Mouse (Mus musculus) hindbrain, embryonic 13.5 days (tissue): ENCODE measurements at regions not wholly inside any gene's neighbourhood (a gene's known extent, or its start where the extent isn't known, plus 50 kb on each side); places are given as distances from the start of the nearest gene placed in this dataset.

Experiments used
- ATAC-seq: fragments of 200-750 bp; cut with Nextera tagmentation; 2 replicates; pipeline ENCODE4 v1.8.0; 2017; ENCODE audit warnings: moderate TSS enrichment; ENCODE audit not compliant: low FRiP score
- H3K27ac ChIP-seq: fragments of 300-500 bp; sonication (generic); 2 replicates; pipeline ENCODE4 v1.5.1; 2015; ENCODE audit warnings: inconsistent platforms, mild to moderate bottlenecking, moderate library complexity
- H3K27me3 ChIP-seq: fragments of 300-500 bp; sonication (generic); 2 replicates; pipeline ENCODE4 v1.6.1; 2015; ENCODE audit warnings: mild to moderate bottlenecking, inconsistent platforms
- H3K36me3 ChIP-seq: fragments of 300-500 bp; sonication (generic); 2 replicates; pipeline ENCODE4 v1.6.1; 2015; ENCODE audit warnings: mild to moderate bottlenecking, inconsistent platforms
- H3K4me1 ChIP-seq: fragments of 300-500 bp; sonication (generic); replicated peaks from 2 replicates; pipeline ENCODE4 v1.6.1; 2015; ENCODE audit warnings: inconsistent platforms
- H3K4me2 ChIP-seq: fragments of 300-500 bp; sonication (generic); 2 replicates; pipeline ENCODE4 v1.6.1; 2015; ENCODE audit warnings: inconsistent platforms, mild to moderate bottlenecking, moderate library complexity
- H3K4me3 ChIP-seq: fragments of 300-500 bp; sonication (generic); 2 replicates; pipeline ENCODE4 v1.5.1; 2015; ENCODE audit warnings: mild to moderate bottlenecking, inconsistent platforms
- H3K9ac ChIP-seq: fragments of 300-500 bp; sonication (generic); 2 replicates; pipeline ENCODE4 v1.6.1; 2015; ENCODE audit warnings: mild to moderate bottlenecking, inconsistent platforms
- H3K9me3 ChIP-seq: fragments of 300-500 bp; sonication (generic); 2 replicates; pipeline ENCODE4 v1.6.1; 2016; ENCODE audit warnings: inconsistent platforms
- WGBS: fragments of 180-500 bp; shearing (Covaris S2); methylation state at CpG from one replicate; pipeline ENCODE4 v1.1.7; 2015; 5-methylcytosine and 5-hydroxymethylcytosine counted together

GRCm38 (mm10) chr10:37079535-37079934 is 59.2 kb downstream of the Marcks start:
- no peak for ATAC-seq
- WGBS = 83% methylated on average over 6 of the region's 6 CpGs
- no peak overlapping the region for H3K4me3 ChIP-seq

GRCm38 (mm10) chr10:37078439-37078838 is 60.3 kb downstream of the Marcks start:
- Histone ChIP-seq H3K27ac (peak overlapping the region; percentile 50), H3K9ac (no peak overlapping the region), H3K4me2 (no peak overlapping the region), H3K4me1 (peaks cover 18% of the 10 kb centered on the region; the same call in 1 of the 2 replicates), H3K36me3 (no peaks in the 10 kb centered on the region), H3K9me3 (no peaks in the 10 kb centered on the region), H3K27me3 (no peaks in the 10 kb centered on the region), H3K4me3 (no peak overlapping the region)
- WGBS = 12% methylated on average over 5 of the region's 5 CpGs
- ATAC-seq = peak; percentile 83

More at GRCm38 (mm10) chr10:37079535-37079934, 59.2 kb downstream of the Marcks start:
- H3K9ac ChIP-seq = no peak overlapping the region
- H3K27ac ChIP-seq = no peak overlapping the region
- no peaks in the 10 kb centered on the region for H3K27me3 ChIP-seq
- peaks cover 18% of the 10 kb centered on the region; the same call in 1 of the 2 replicates for H3K4me1 ChIP-seq
- H3K36me3 ChIP-seq = no peaks in the 10 kb centered on the region
- no peak overlapping the region for H3K4me2 ChIP-seq
- no peaks in the 10 kb centered on the region for H3K9me3 ChIP-seq

GRCm38 (mm10) chr10:37077741-37078140 is 61.0 kb downstream of the Marcks start:
- 86% methylated on average over 2 of the region's 2 CpGs for WGBS

GRCm38 (mm10) chr10:37072834-37073233 is 65.9 kb downstream of the Marcks start:
- ATAC-seq = no peak
- no peak overlapping the region for H3K4me3 ChIP-seq
- H3K4me2 ChIP-seq = no peak overlapping the region
- H3K9ac ChIP-seq = no peak overlapping the region
- H3K9me3 ChIP-seq = no peaks in the 10 kb centered on the region
- no peak overlapping the region for H3K27ac ChIP-seq
- H3K4me1 ChIP-seq = 0 out of 2 replicates have a peak, but pooled peaks cover 8% of the 10 kb centered on the region
- WGBS = 12% methylated on average over 5 of the region's 5 CpGs
- H3K27me3 ChIP-seq = no peaks in the 10 kb centered on the region
- no peaks in the 10 kb centered on the region for H3K36me3 ChIP-seq

More at GRCm38 (mm10) chr10:37077741-37078140, 61.0 kb downstream of the Marcks start:
- Histone ChIP-seq H3K4me2 (no peak overlapping the region), H3K4me1 (peaks cover 18% of the 10 kb centered on the region; the same call in 1 of the 2 replicates), H3K36me3 (no peaks in the 10 kb centered on the region), H3K27ac (peak overlapping the region; percentile 41), H3K9ac (no peak overlapping the region), H3K9me3 (no peaks in the 10 kb centered on the region), H3K27me3 (no peaks in the 10 kb centered on the region), H3K4me3 (no peak overlapping the region)
- peak; percentile 50; the same call in 1 of the 2 replicates for ATAC-seq

- no peak overlapping the region for H3K4me3 ChIP-seq
- H3K36me3 ChIP-seq = no peaks in the 10 kb centered on the region
- no peak overlapping the region for H3K4me2 ChIP-seq
- H3K9me3 ChIP-seq = no peaks in the 10 kb centered on the region
- ATAC-seq = no peak
- no peak overlapping the region for H3K9ac ChIP-seq
- H3K27ac ChIP-seq = no peak overlapping the region
- 96% methylated on average over 5 of the region's 5 CpGs for WGBS
- 0 out of 2 replicates have a peak, but pooled peaks cover 5% of the 10 kb centered on the region for H3K4me1 ChIP-seq
- no peaks in the 10 kb centered on the region for H3K27me3 ChIP-seq
These were observed 66.7 kb downstream of the Marcks start for GRCm38 (mm10) chr10:37072061-37072460.

- H3K9me3 ChIP-seq = no peaks in the 10 kb centered on the region
- H3K9ac ChIP-seq = no peak overlapping the region
- 80% methylated on average over 2 of the region's 2 CpGs for WGBS
- H3K27me3 ChIP-seq = no peaks in the 10 kb centered on the region
- no peaks in the 10 kb centered on the region for H3K36me3 ChIP-seq
- no peak for ATAC-seq
- no peak overlapping the region for H3K27ac ChIP-seq
- no peak overlapping the region for H3K4me2 ChIP-seq
- H3K4me1 ChIP-seq = no peaks in the 10 kb centered on the region
- H3K4me3 ChIP-seq = no peak overlapping the region
These were observed 67.3 kb downstream of the Marcks start for GRCm38 (mm10) chr10:37071420-37071819.
